Mouse (Mus musculus) embryonic fibroblast, embryonic 13.5 days (primary cell): Measurements from ENCODE around the gene Iqsec3.

Experiments
- CTCF ChIP-seq: IDR thresholded peaks from 2 replicates; pipeline ENCODE4 v1.5.1; 2011; ENCODE audit warnings: mild to moderate bottlenecking, control low read depth, low read length, moderate library complexity, borderline replicate concordance; ENCODE audit not compliant: insufficient read depth
- POLR2A ChIP-seq: IDR thresholded peaks from 2 replicates; pipeline ENCODE4 v1.6.1; 2011; ENCODE audit warnings: low read depth, mild to moderate bottlenecking, control low read depth, low read length, moderate library complexity

- TF ChIP-seq POLR2A, result no peak
- TF ChIP-seq CTCF, result no peak
Observed at GRCm38 (mm10) chr6:121468235-121468634, 5.2 kb downstream of the Iqsec3 start.
